Mouse (Mus musculus): ENCODE data around the gene Coro1c. TPM values are rescaled to one million over a fixed set of nuclear protein-coding genes. Genes with fewer than 3 reads are reported as not detected.

Gene Coro1c
- polyA plus RNA-seq, 1 experiment: 132 TPM

- Histone ChIP-seq H3K4me3 (replicated peaks) (no peak overlapping the region), H3K36me3 (replicated peaks; ENCODE audit: low read length) (peaks cover 91% of the 10 kb centered on the region), H3K27me3 (replicated peaks) (no peaks in the 10 kb centered on the region), H3K9me3 (peaks cover 10% of the 10 kb centered on the region), H3K4me1 (peaks cover 98% of the 10 kb centered on the region)
- TF ChIP-seq GATA1 (IDR thresholded peaks at IDR 0.05; ENCODE audit: borderline replicate concordance, low read length) (no peak), FLI1 (IDR thresholded peaks at IDR 0.05; ENCODE audit: low read length) (no peak)
These were observed 31.0 kb downstream of the Coro1c start for GRCm38 (mm10) chr5:113877565-113877964.

- H3K27me3 ChIP-seq (replicated peaks): no peaks in the 10 kb centered on the region
- H3K4me1 ChIP-seq: peaks cover 98% of the 10 kb centered on the region
- no peak for TF ChIP-seq GATA1 (IDR thresholded peaks at IDR 0.05; ENCODE audit: borderline replicate concordance, low read length)
- no peak for TF ChIP-seq FLI1 (IDR thresholded peaks at IDR 0.05; ENCODE audit: low read length)
- peaks cover 10% of the 10 kb centered on the region for H3K9me3 ChIP-seq
- H3K36me3 ChIP-seq (replicated peaks; ENCODE audit: low read length): peaks cover 83% of the 10 kb centered on the region
- peak overlapping the region; percentile 1 for H3K4me3 ChIP-seq (replicated peaks)
These were observed 32.4 kb downstream of the Coro1c start for GRCm38 (mm10) chr5:113876176-113876575.

GRCm38 (mm10) chr5:113875625-113876024 lies 32.9 kb downstream of the Coro1c start:
- H3K36me3 ChIP-seq (replicated peaks; ENCODE audit: low read length): peaks cover 80% of the 10 kb centered on the region
- TF ChIP-seq FLI1 (IDR thresholded peaks at IDR 0.05; ENCODE audit: low read length) (no peak), GATA1 (IDR thresholded peaks at IDR 0.05; ENCODE audit: borderline replicate concordance, low read length) (no peak)

GRCm38 (mm10) chr5:113874063-113875024 lies 34.2 kb downstream of the Coro1c start:
- TF ChIP-seq GATA1 (IDR thresholded peaks at IDR 0.05; ENCODE audit: borderline replicate concordance, low read length) (no peak), FLI1 (IDR thresholded peaks at IDR 0.05; ENCODE audit: low read length) (no peak)
- Histone ChIP-seq H3K9me3 (peaks cover 10% of the 10 kb centered on the region), H3K36me3 (replicated peaks; ENCODE audit: low read length) (peaks cover 76% of the 10 kb centered on the region), H3K27me3 (replicated peaks) (no peaks in the 10 kb centered on the region), H3K4me1 (peaks cover 99% of the 10 kb centered on the region), H3K4me3 (replicated peaks) (peak overlapping the region; percentile 88)

More at GRCm38 (mm10) chr5:113875625-113876024, 32.9 kb downstream of the Coro1c start:
- H3K9me3 ChIP-seq: peaks cover 10% of the 10 kb centered on the region
- peak overlapping the region; percentile 75 for H3K4me3 ChIP-seq (replicated peaks)
- H3K27me3 ChIP-seq (replicated peaks): no peaks in the 10 kb centered on the region
- peaks cover 99% of the 10 kb centered on the region for H3K4me1 ChIP-seq

- TF ChIP-seq GATA1 (IDR thresholded peaks at IDR 0.05; ENCODE audit: borderline replicate concordance, low read length) (no peak), FLI1 (IDR thresholded peaks at IDR 0.05; ENCODE audit: low read length) (no peak)
- no peaks in the 10 kb centered on the region for H3K27me3 ChIP-seq (replicated peaks)
- peak overlapping the region; percentile 88 for H3K4me3 ChIP-seq (replicated peaks)
- H3K9me3 ChIP-seq: peaks cover 10% of the 10 kb centered on the region
- peaks cover 71% of the 10 kb centered on the region for H3K36me3 ChIP-seq (replicated peaks; ENCODE audit: low read length)
- H3K4me1 ChIP-seq: peaks cover 99% of the 10 kb centered on the region
These were observed 35.3 kb downstream of the Coro1c start for GRCm38 (mm10) chr5:113872936-113873912.

- peaks cover 100% of the 10 kb centered on the region for H3K4me1 ChIP-seq
- no peak for TF ChIP-seq FLI1 (IDR thresholded peaks at IDR 0.05; ENCODE audit: low read length)
- peaks cover 10% of the 10 kb centered on the region for H3K9me3 ChIP-seq
- no peaks in the 10 kb centered on the region for H3K27me3 ChIP-seq (replicated peaks)
- H3K36me3 ChIP-seq (replicated peaks; ENCODE audit: low read length): peaks cover 67% of the 10 kb centered on the region
- H3K4me3 ChIP-seq (replicated peaks): peak overlapping the region; percentile 88
These were observed 36.5 kb downstream of the Coro1c start for GRCm38 (mm10) chr5:113871903-113872548.

- peak overlapping the region; percentile 88 for H3K4me3 ChIP-seq (replicated peaks)
- H3K36me3 ChIP-seq (replicated peaks; ENCODE audit: low read length): peaks cover 65% of the 10 kb centered on the region
- TF ChIP-seq GATA1 (IDR thresholded peaks at IDR 0.05; ENCODE audit: borderline replicate concordance, low read length) (no peak), FLI1 (IDR thresholded peaks at IDR 0.05; ENCODE audit: low read length) (no peak)
- peaks cover 99% of the 10 kb centered on the region for H3K4me1 ChIP-seq
- H3K27me3 ChIP-seq (replicated peaks): no peaks in the 10 kb centered on the region
- peaks cover 4% of the 10 kb centered on the region for H3K9me3 ChIP-seq
These were observed 38.0 kb downstream of the Coro1c start for GRCm38 (mm10) chr5:113870393-113871040.

- no peaks in the 10 kb centered on the region for H3K27me3 ChIP-seq (replicated peaks)
- peaks cover 66% of the 10 kb centered on the region for H3K36me3 ChIP-seq (replicated peaks; ENCODE audit: low read length)
- peak overlapping the region; percentile 73 for H3K4me3 ChIP-seq (replicated peaks)
- H3K9me3 ChIP-seq: no peaks in the 10 kb centered on the region
- TF ChIP-seq GATA1 (IDR thresholded peaks at IDR 0.05; ENCODE audit: borderline replicate concordance, low read length) (no peak), FLI1 (IDR thresholded peaks at IDR 0.05; ENCODE audit: low read length) (no peak)
- peaks cover 95% of the 10 kb centered on the region for H3K4me1 ChIP-seq
These were observed 39.4 kb downstream of the Coro1c start for GRCm38 (mm10) chr5:113869132-113869531.

- TF ChIP-seq GATA1 (IDR thresholded peaks at IDR 0.05; ENCODE audit: borderline replicate concordance, low read length) (no peak), FLI1 (IDR thresholded peaks at IDR 0.05; ENCODE audit: low read length) (no peak)
- peaks cover 85% of the 10 kb centered on the region for H3K36me3 ChIP-seq (replicated peaks; ENCODE audit: low read length)
- no peaks in the 10 kb centered on the region for H3K27me3 ChIP-seq (replicated peaks)
- peaks cover 86% of the 10 kb centered on the region for H3K4me1 ChIP-seq
- no peak overlapping the region for H3K4me3 ChIP-seq (replicated peaks)
- H3K9me3 ChIP-seq: no peaks in the 10 kb centered on the region
These were observed 43.6 kb downstream of the Coro1c start for GRCm38 (mm10) chr5:113864992-113865391.

All from megakaryocyte, embryonic 14.5 days (primary cell).